Mouse (Mus musculus) heart, postnatal 0 days (tissue): Measurements from ENCODE around the gene Hapln4.

ENCODE experiments used
- CTCF ChIP-seq: IDR thresholded peaks from 2 replicates; pipeline ENCODE4 v1.5.1; 2016; ENCODE audit warnings: antibody characterized with exemption, control low read depth, low read depth
- EP300 ChIP-seq: IDR thresholded peaks from 2 replicates; pipeline ENCODE4 v1.6.1; 2016; ENCODE audit warnings: antibody characterized with exemption, low read depth

DNA sequence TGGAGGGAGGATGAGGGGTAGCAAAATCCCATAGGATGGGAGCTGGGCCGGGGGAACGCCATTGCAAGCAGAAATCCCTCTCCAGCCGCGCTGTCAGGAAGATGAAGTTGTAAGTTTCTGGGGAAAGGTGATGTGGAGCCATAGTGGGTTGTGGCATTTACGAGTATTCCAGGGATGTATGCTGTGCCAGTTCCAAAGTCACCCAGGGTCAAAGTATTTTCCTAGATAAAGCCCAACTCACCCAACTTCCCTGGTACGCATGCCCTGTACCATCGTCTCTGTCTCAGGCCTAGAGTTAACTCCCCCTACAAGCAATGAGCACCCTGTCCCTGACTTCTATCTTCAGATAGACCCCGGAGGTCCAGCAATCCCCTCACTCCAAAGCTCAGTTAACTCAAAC lies 10.1 kb upstream of the Hapln4 start:
- no peak for TF ChIP-seq CTCF
- no peak for TF ChIP-seq EP300
